Mouse (Mus musculus) induced T-regulatory cell, adult 2 months (primary cell): ENCODE results near the gene Gm20838.
"Not testable (repeated sequence)": the region's sequence is repeated elsewhere in the genome, so short reads cannot be mapped to it uniquely, and the experiment has no call there.

Experiments used
- DNase-seq: peaks from one replicate; pipeline ENCODE4 v3.0.0-alpha.2; 2012; ENCODE audit warnings: low read depth

Gm20838 gene

DNA sequence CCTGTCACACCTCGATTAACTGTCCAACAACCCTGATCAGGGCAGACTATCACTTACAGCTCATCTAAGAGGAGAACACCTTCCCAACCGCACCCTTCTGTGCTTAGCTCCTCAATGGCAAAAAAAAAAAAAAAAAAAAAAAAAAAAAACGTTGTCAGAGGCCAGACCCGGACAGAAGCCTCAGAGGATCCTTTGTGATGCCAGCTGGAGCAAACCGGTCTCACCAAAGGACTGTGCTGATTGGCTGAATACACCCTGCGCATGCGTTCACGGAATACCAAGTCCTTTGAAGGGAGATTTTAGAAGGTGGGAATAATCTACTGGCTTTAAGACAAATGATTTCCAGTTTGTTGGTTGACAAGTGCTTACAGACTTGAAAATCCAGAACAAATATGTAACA lies at the start of gene Gm20838:
TSS of gene Gm20838 (minus strand) at position 101 of the 400 bp plus-strand sequence.
- not testable (repeated sequence) for DNase-seq
